Mouse (Mus musculus) neural tube, embryonic 11.5 days (tissue): ENCODE measurements at regions not wholly inside any gene's neighbourhood (a gene's known extent, or its start where the extent isn't known, plus 50 kb on each side); places are given as distances from the start of the nearest gene placed in this dataset.

Experiments
- ATAC-seq: fragments of 200-750 bp; cut with Nextera tagmentation; 2 replicates; pipeline ENCODE4 v1.8.0; 2017; ENCODE audit warnings: moderate number of reproducible peaks, mild to moderate bottlenecking, moderate TSS enrichment, moderate library complexity; ENCODE audit not compliant: insufficient read depth, low FRiP score, low TSS enrichment
- DNase-seq: peaks from one replicate; pipeline ENCODE4 v3.0.0-alpha.2; 2015; ENCODE audit warnings: low spot score
- H3K27ac ChIP-seq: fragments of 300-500 bp; sonication (generic); 2 replicates; pipeline ENCODE4 v1.5.1; 2014; ENCODE audit warnings: low read depth, mild to moderate bottlenecking, low read length
- H3K27me3 ChIP-seq: fragments of 300-500 bp; sonication (generic); 2 replicates; pipeline ENCODE4 v1.6.1; 2014; ENCODE audit warnings: mild to moderate bottlenecking, low read length, mixed read lengths; ENCODE audit not compliant: control insufficient read depth, insufficient read depth
- H3K36me3 ChIP-seq: fragments of 300-500 bp; sonication (generic); 2 replicates; pipeline ENCODE4 v1.6.1; 2014; ENCODE audit warnings: mild to moderate bottlenecking, low read length, moderate library complexity, mixed read lengths; ENCODE audit not compliant: control insufficient read depth, insufficient read depth
- H3K4me1 ChIP-seq: fragments of 300-500 bp; sonication (generic); 2 replicates; pipeline ENCODE4 v1.6.1; 2014; ENCODE audit warnings: low read length, mixed read lengths; ENCODE audit not compliant: control insufficient read depth, insufficient read depth
- H3K4me2 ChIP-seq: fragments of 300-500 bp; sonication (generic); 2 replicates; pipeline ENCODE4 v1.6.1; 2014; ENCODE audit warnings: low read depth, mild to moderate bottlenecking, moderate library complexity
- H3K4me3 ChIP-seq: fragments of 300-500 bp; sonication (generic); 2 replicates; pipeline ENCODE4 v1.5.1; 2014; ENCODE audit warnings: low read depth, low read length
- H3K9ac ChIP-seq: fragments of 300-500 bp; sonication (generic); 2 replicates; pipeline ENCODE4 v1.6.1; 2014; ENCODE audit warnings: mild to moderate bottlenecking, low read length
- H3K9me3 ChIP-seq: fragments of 300-500 bp; sonication (generic); 2 replicates; pipeline ENCODE4 v1.6.1; 2016; ENCODE audit warnings: low read length; ENCODE audit not compliant: control insufficient read depth
- WGBS: fragments of 180-500 bp; shearing (Covaris S2); extraction: QIAGEN DNeasy Blood & Tissue Kit; methylation state at CpG from one replicate; pipeline ENCODE4 v1.1.7; 2014; 5-methylcytosine and 5-hydroxymethylcytosine counted together

DNA sequence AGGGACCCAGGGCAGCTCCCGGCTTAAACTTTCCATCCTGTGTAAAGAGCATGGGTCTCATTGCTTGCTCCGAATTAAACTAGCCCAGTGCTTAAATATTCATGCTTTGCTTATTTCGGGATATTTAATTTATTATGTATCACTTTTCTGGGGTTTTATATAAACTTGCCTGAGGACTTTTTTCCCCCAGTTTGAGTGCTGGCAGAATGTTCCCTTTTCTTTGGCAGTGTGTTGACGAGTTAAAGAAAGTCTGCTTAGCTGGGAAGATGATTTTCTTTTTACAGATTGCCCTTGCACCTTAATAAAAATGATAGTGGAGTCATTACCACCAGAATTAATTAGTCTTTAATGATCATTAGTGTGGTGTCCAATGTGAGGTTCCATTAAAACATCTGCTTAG lies 126.9 kb downstream of the Gm10260 start:
- ATAC-seq (no peak), DNase-seq (no peak)
- Histone ChIP-seq H3K27me3 (no peaks in the 10 kb centered on the region), H3K36me3 (no peaks in the 10 kb centered on the region), H3K9me3 (no peaks in the 10 kb centered on the region), H3K4me1 (no peaks in the 10 kb centered on the region), H3K27ac (no peak overlapping the region), H3K9ac (no peak overlapping the region), H3K4me2 (no peak overlapping the region), H3K4me3 (no peak overlapping the region)
- 94% methylated on average over 4 of the region's 4 CpGs for WGBS

DNA sequence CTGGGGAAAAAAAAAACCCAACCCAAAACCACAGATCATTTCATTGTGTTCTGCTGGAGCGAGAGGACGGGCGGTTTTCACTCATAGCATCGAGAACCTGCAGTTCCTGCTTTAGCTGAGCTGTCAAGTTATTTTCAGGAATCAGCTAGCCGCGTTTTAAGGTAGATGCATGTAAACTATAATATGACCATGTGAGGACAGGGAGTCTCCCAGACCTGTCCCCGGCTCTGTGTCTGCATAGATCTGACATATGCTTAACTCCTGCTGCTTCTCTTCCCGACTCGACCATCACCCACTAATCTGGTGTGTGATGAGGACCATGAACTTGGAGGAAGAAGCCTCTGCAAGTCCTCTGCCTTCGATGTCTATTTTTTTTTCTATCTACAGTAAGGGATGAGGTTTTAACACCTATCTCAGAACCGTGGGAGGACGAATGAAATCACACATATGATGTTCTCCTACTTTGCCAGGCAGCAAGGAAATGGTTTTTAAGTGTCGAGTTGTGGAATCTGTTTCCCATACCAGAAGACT lies 128.5 kb downstream of the Gm10260 start:
- Histone ChIP-seq H3K36me3 (no peaks in the 10 kb centered on the region), H3K27ac (no peak overlapping the region), H3K27me3 (no peaks in the 10 kb centered on the region), H3K4me3 (no peak overlapping the region), H3K9ac (no peak overlapping the region), H3K9me3 (no peaks in the 10 kb centered on the region), H3K4me2 (no peak overlapping the region), H3K4me1 (no peaks in the 10 kb centered on the region)
- no peak for DNase-seq
- no peak for ATAC-seq
- WGBS = 88% methylated on average over 13 of the region's 13 CpGs

DNA sequence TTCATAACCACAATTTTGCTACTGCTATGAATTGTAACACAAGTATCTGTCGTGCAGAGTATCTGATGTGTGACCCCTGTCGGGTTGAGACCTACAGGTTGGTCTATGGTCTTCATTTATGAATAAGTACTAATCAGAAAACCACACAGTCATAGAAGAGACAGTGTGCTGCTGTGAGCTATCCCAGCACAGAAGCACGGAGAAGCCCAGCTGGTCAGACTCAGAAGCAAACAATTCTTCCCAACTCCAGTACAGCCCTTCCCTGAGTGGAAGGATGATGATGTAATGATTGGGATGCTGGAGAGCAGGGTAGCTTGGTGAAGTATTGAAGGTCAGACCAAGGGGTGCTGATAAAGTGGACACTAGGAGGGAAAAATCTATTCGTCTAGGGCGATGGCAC lies 129.5 kb downstream of the Gm10260 start:
- 90% methylated on average over 5 of the region's 5 CpGs for WGBS
- no peak for ATAC-seq
- no peaks in the 10 kb centered on the region for H3K9me3 ChIP-seq

DNA sequence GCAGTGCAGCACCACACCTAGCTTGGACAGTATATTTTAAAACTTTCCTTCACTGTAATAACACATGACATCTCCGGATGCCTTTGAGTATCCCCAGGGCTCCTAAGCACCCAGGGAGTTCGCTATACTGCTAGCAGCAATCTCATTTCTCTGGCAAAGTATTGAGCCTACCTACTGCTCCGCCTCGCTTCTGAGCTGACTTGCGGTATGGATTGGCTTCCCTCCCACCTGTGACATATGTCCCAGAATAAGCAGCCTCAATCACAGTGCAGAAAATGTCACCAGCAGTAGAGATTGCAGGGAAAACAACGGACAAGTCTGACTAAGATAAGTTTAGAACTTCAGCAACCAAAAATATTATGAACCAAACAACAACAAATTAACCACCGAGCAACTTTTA lies 131.8 kb downstream of the Gm10260 start:
- H3K4me1 ChIP-seq = no peaks in the 10 kb centered on the region
- H3K27ac ChIP-seq = no peak overlapping the region
- H3K36me3 ChIP-seq = no peaks in the 10 kb centered on the region
- no peak overlapping the region for H3K9ac ChIP-seq
- DNase-seq (no peak), ATAC-seq (no peak)
- H3K4me2 ChIP-seq = no peak overlapping the region
- WGBS = 85% methylated on average over 7 of the region's 7 CpGs
- no peaks in the 10 kb centered on the region for H3K27me3 ChIP-seq
- H3K4me3 ChIP-seq = no peak overlapping the region
- no peaks in the 10 kb centered on the region for H3K9me3 ChIP-seq

More for the DNA sequence above, 129.5 kb downstream of the Gm10260 start:
- no peak overlapping the region for H3K27ac ChIP-seq
- no peaks in the 10 kb centered on the region for H3K4me1 ChIP-seq
- H3K4me3 ChIP-seq = no peak overlapping the region
- no peaks in the 10 kb centered on the region for H3K36me3 ChIP-seq
- no peak overlapping the region for H3K9ac ChIP-seq
- H3K27me3 ChIP-seq = no peaks in the 10 kb centered on the region
- no peak overlapping the region for H3K4me2 ChIP-seq
- no peak for DNase-seq

DNA sequence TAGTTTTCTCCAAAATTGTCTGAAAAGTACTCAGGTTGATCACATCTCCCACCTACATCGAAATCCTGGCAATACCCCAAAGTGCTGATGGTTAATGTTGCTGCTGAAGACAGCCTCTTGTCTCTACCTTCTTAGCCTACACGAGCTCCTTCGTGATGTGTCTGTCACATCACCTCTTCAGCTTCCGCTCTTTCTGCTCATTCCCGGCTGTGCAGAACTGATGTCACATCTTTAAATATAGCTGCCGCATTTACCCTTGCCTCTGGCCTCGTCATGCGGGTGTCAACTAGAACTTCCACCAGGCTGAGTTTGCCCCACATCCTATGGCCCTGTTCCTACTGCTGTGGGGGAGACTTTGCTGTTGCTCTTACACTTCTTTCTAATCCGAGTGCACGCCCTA lies 133.2 kb downstream of the Gm10260 start:
- no peak for ATAC-seq
- H3K4me1 ChIP-seq = no peaks in the 10 kb centered on the region
- WGBS = 92% methylated on average over 10 of the region's 10 CpGs
- no peaks in the 10 kb centered on the region for H3K27me3 ChIP-seq
- no peak for DNase-seq
- no peaks in the 10 kb centered on the region for H3K9me3 ChIP-seq
- H3K9ac ChIP-seq = no peak overlapping the region
- H3K27ac ChIP-seq = no peak overlapping the region
- no peaks in the 10 kb centered on the region for H3K36me3 ChIP-seq
- H3K4me2 ChIP-seq = no peak overlapping the region
- no peak overlapping the region for H3K4me3 ChIP-seq

DNA sequence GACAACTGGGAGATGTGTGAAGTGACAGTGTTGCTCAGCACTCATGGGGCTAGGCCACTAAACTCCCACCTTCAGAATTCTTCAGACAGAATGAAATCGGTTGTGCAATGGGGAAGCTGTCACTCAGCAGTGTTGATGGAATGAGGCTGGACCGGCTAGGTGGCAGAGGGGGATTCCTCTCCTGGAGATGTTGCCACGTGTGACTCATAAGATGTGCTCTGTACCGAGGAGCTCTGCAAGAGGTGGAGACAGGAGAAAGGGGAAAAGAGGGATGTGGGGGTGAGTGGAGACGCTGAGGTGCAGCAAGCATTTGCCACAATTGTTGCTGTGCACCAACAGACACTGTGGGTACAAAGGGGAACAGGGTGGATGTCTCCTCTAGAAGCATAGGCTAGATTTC lies 133.6 kb downstream of the Gm10260 start:
- Histone ChIP-seq H3K36me3 (no peaks in the 10 kb centered on the region), H3K27ac (no peak overlapping the region), H3K4me1 (no peaks in the 10 kb centered on the region), H3K4me3 (no peak overlapping the region), H3K9me3 (no peaks in the 10 kb centered on the region), H3K27me3 (no peaks in the 10 kb centered on the region), H3K9ac (no peak overlapping the region), H3K4me2 (no peak overlapping the region)
- ATAC-seq (no peak), DNase-seq (no peak)
- WGBS = 88% methylated on average over 5 of the region's 5 CpGs

DNA sequence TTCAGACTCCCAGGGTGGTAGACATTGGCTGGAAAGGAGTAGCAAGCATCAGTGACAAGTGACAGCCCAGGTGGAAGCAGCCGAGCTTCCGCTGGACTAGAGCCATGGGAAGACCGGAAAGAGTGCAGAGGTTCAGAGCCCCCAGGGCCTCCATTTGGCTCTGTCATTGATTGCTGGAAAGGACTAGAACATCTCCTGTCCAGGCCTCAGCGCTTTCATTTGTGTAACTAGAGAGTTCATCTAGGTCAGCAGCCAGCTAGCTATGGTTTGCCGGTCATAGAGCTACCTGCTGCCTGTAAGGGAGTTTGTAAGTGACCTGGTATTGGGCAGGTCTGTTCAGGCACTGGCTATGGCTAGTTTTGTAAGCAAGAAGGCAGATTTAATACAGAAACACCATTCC lies 134.3 kb downstream of the Gm10260 start:
- H3K9ac ChIP-seq = no peak overlapping the region
- no peaks in the 10 kb centered on the region for H3K4me1 ChIP-seq
- H3K4me2 ChIP-seq = no peak overlapping the region
- H3K27me3 ChIP-seq = no peaks in the 10 kb centered on the region
- H3K9me3 ChIP-seq = no peaks in the 10 kb centered on the region
- H3K27ac ChIP-seq = no peak overlapping the region
- DNase-seq (no peak), ATAC-seq (no peak)
- WGBS = 88% methylated on average over 5 of the region's 5 CpGs
- no peak overlapping the region for H3K4me3 ChIP-seq
- no peaks in the 10 kb centered on the region for H3K36me3 ChIP-seq

DNA sequence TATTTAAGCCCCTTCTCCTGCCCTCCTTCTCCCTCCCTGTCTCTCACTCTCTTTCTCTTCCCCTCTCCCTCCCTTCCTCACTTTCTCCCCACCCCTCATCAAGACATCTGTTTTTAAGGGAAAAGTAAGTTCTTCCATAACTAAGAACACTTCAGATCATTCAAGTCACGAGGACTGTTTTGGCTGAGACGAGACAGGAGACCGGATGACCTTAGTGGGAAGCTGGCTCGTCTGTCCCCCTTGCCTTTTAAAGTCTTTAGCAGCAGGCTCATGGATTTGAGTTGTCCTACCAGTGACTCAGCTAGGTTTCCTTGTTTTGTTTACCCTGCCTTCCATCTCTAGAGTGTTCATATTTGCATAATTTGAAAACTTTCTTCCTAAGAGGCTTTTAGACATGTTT lies 135.0 kb downstream of the Gm10260 start:
- no peak overlapping the region for H3K27ac ChIP-seq
- no peak for ATAC-seq

DNA sequence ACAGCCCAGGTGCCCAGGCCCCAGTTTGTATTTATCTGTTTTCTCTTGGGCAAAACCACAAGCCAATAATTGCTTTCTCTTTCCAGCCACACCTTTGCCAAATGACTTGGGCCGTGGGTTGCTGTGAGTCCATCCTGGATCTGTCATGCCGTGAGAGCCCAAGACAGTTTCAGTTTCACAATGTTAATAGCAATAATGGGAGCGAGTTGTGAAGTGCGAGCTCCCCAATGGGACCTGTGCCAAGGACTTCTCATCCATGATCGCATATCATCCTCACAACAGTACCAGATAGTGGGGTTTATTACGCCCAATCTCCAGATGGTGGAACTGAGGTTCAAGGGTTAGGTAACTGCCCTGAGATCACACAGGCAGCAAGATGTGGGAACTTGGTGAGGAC lies 142.2 kb downstream of the Gm10260 start:
- Histone ChIP-seq H3K9ac (no peak overlapping the region), H3K36me3 (no peaks in the 10 kb centered on the region), H3K4me1 (no peaks in the 10 kb centered on the region), H3K27me3 (no peaks in the 10 kb centered on the region), H3K4me3 (no peak overlapping the region), H3K27ac (no peak overlapping the region), H3K4me2 (no peak overlapping the region), H3K9me3 (no peaks in the 10 kb centered on the region)
- DNase-seq = no peak
- 92% methylated on average over 6 of the region's 6 CpGs for WGBS
- ATAC-seq = no peak

More for the DNA sequence above, 135.0 kb downstream of the Gm10260 start:
- DNase-seq = no peak
- no peaks in the 10 kb centered on the region for H3K27me3 ChIP-seq
- H3K9me3 ChIP-seq = no peaks in the 10 kb centered on the region
- H3K4me1 ChIP-seq = no peaks in the 10 kb centered on the region
- H3K36me3 ChIP-seq = no peaks in the 10 kb centered on the region
- no peak overlapping the region for H3K9ac ChIP-seq
- no peak overlapping the region for H3K4me2 ChIP-seq
- H3K4me3 ChIP-seq = no peak overlapping the region
- 77% methylated on average over 4 of the region's 4 CpGs for WGBS
